Mouse (Mus musculus): ENCODE measurements at regions not wholly inside any gene's neighbourhood (a gene's known extent, or its start where the extent isn't known, plus 50 kb on each side); places are given as distances from the start of the nearest gene placed in this dataset.

GRCm38 (mm10) chr9:112014796-112015195, 220.9 kb downstream of the Arpp21 start:
- no peak for DNase-seq

- DNase-seq = no peak
These were observed 241.3 kb downstream of the Arpp21 start for GRCm38 (mm10) chr9:111994401-111994800.

- DNase-seq = peak; percentile 84
These were observed 241.9 kb downstream of the Arpp21 start for GRCm38 (mm10) chr9:111993844-111994243.

- DNase-seq = no peak
These were observed 245.7 kb downstream of the Arpp21 start for GRCm38 (mm10) chr9:111990060-111990459.

- peak; percentile 65 for DNase-seq
These were observed 272.2 kb downstream of the Arpp21 start for GRCm38 (mm10) chr9:111963405-111964037.

GRCm38 (mm10) chr9:111957799-111958198, 267.7 kb upstream of the Stac start:
- DNase-seq = peak; percentile 49

- peak; percentile 53 for DNase-seq
These were observed 249.3 kb upstream of the Stac start for GRCm38 (mm10) chr9:111939271-111940067.

GRCm38 (mm10) chr9:111932455-111932854, 242.3 kb upstream of the Stac start:
- DNase-seq = peak; percentile 77

- DNase-seq = peak; percentile 88
These were observed 228.3 kb upstream of the Stac start for GRCm38 (mm10) chr9:111918275-111918940.

- DNase-seq = no peak
These were observed 226.8 kb upstream of the Stac start for GRCm38 (mm10) chr9:111916684-111917535.

- DNase-seq = no peak
These were observed 218.7 kb upstream of the Stac start for GRCm38 (mm10) chr9:111908806-111909205.

GRCm38 (mm10) chr9:111900196-111900595, 210.0 kb upstream of the Stac start:
- DNase-seq = no peak

- no peak for DNase-seq
These were observed 207.5 kb upstream of the Stac start for GRCm38 (mm10) chr9:111897626-111898025.

- no peak for DNase-seq
These were observed 189.6 kb upstream of the Stac start for GRCm38 (mm10) chr9:111879710-111880109.

- no peak for DNase-seq
These were observed 186.7 kb upstream of the Stac start for GRCm38 (mm10) chr9:111876846-111877245.

- no peak for DNase-seq
These were observed 180.3 kb upstream of the Stac start for GRCm38 (mm10) chr9:111870466-111870865.

GRCm38 (mm10) chr9:111869801-111870382, 179.7 kb upstream of the Stac start:
- DNase-seq = no peak

GRCm38 (mm10) chr9:111858051-111858450, 167.9 kb upstream of the Stac start:
- DNase-seq = no peak

GRCm38 (mm10) chr9:111854976-111855375, 164.8 kb upstream of the Stac start:
- no peak for DNase-seq

- no peak for DNase-seq
These were observed 156.2 kb upstream of the Stac start for GRCm38 (mm10) chr9:111846366-111846765.

- DNase-seq = no peak
These were observed 151.0 kb upstream of the Stac start for GRCm38 (mm10) chr9:111841151-111841550.

GRCm38 (mm10) chr9:111838069-111838820, 148.1 kb upstream of the Stac start:
- DNase-seq = no peak

Measured in heart, adult 11 months (tissue).